Mouse (Mus musculus) kidney, embryonic 15.5 days (tissue): ENCODE measurements around the gene Fn1. TPM values are rescaled to one million over a fixed set of nuclear protein-coding genes. Genes with fewer than 3 reads are reported as not detected.
A peak's percentile ranks its signal among the peaks of the same experiment; 100 is the strongest.

Experiments used
- ATAC-seq: fragments of 200-750 bp; cut with Nextera tagmentation; replicated peaks from 2 replicates; pipeline ENCODE4 v1.8.0; 2017; ENCODE audit warnings: moderate TSS enrichment; ENCODE audit not compliant: low FRiP score
- H3K27ac ChIP-seq: fragments of 300-500 bp; sonication (generic); 2 replicates; pipeline ENCODE4 v1.5.1; 2015; ENCODE audit warnings: mild to moderate bottlenecking, inconsistent platforms
- H3K27me3 ChIP-seq: fragments of 300-500 bp; sonication (generic); 2 replicates; pipeline ENCODE4 v1.6.1; 2015; ENCODE audit warnings: inconsistent platforms
- H3K36me3 ChIP-seq: fragments of 300-500 bp; sonication (generic); 2 replicates; pipeline ENCODE4 v1.6.1; 2015; ENCODE audit warnings: inconsistent platforms
- H3K4me1 ChIP-seq: fragments of 300-500 bp; sonication (generic); 2 replicates; pipeline ENCODE4 v1.6.1; 2015; ENCODE audit warnings: inconsistent platforms
- H3K4me2 ChIP-seq: fragments of 300-500 bp; sonication (generic); 2 replicates; pipeline ENCODE4 v1.6.1; 2015; ENCODE audit warnings: moderate library complexity, mild to moderate bottlenecking, inconsistent platforms
- H3K4me3 ChIP-seq: fragments of 300-500 bp; sonication (generic); replicated peaks from 2 replicates; pipeline ENCODE4 v1.5.1; 2015; ENCODE audit warnings: mild to moderate bottlenecking, inconsistent platforms
- H3K9ac ChIP-seq: fragments of 300-500 bp; sonication (generic); 2 replicates; pipeline ENCODE4 v1.6.1; 2015; ENCODE audit warnings: mild to moderate bottlenecking, inconsistent platforms
- H3K9me3 ChIP-seq: fragments of 300-500 bp; sonication (generic); replicated peaks from 2 replicates; pipeline ENCODE4 v1.6.1; 2016; ENCODE audit warnings: inconsistent platforms
- WGBS: fragments of 180-500 bp; shearing (Covaris S2); methylation state at CpG from one replicate; pipeline ENCODE4 v1.1.7; 2015; ENCODE audit warnings: mixed read lengths; 5-methylcytosine and 5-hydroxymethylcytosine counted together
- polyA plus RNA-seq: library from polyadenylated mRNA; unstranded; fragments of >200 nt; fragmentation: Nextera tagmentation; extraction: Ambion mirVana; gene quantifications from 2 replicates; pipeline ENCODE4 v1.2.1, GENCODE M21; 2015

Fn1 gene
- polyA plus RNA-seq, 1 experiment from 2014 or later, result 164 TPM

DNA sequence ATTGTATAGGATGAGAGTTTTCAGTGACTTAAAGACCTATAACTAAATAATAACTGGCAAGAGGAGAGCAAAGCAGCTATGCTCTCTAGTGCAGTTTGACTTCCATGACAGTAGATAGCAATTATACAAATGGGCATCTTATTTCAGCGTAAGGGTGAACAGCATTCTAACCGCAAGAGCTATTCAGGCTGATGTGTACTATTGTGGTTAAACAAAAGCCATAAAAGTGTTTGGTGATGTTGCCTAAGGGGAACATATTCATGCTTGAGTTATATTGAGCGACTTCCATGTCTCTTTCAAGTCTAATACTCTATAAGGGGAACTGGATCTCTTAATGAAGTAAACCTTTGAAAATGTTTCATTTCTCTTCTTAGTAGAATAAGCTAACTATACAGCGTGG is 21.3 kb upstream of the Fn1 start:
- whole genome bisulfite sequencing, result 89% methylated on average over 4 of the region's 4 CpGs
- no peak for ATAC-seq
- Histone ChIP-seq H3K9ac (no peak overlapping the region), H3K4me2 (no peak overlapping the region), H3K9me3 (no peaks in the 10 kb centered on the region), H3K27me3 (no peaks in the 10 kb centered on the region), H3K36me3 (no peaks in the 10 kb centered on the region), H3K27ac (no peak overlapping the region), H3K4me3 (no peak overlapping the region), H3K4me1 (no peaks in the 10 kb centered on the region)

DNA sequence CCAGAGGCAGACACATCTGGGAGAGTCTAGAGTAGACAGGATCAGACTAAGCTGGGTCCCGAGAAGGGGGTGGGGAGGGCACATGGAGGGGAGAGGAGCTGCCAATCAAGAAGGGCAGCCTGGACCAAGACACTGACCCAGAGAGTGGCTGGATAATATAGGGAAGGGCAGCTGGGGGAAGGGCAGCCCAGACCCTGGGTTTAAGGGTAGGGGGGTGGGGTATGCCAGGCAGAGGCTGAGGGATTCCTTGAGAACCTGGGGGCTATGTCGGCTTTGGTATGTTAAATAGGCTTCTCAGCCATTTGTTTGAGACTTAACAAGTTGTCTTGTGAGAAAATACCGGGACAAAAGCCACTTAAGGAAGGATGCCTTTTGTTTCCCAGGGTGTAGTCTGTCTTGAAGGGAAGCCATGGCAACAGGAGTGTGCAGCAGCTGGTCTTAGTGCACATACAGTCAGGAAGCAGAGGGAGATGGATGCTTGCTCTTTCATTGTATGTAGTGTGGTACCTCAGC is 20.5 kb upstream of the Fn1 start:
- Histone ChIP-seq H3K9me3 (no peaks in the 10 kb centered on the region), H3K36me3 (no peaks in the 10 kb centered on the region), H3K4me2 (no peak overlapping the region), H3K9ac (no peak overlapping the region), H3K27me3 (no peaks in the 10 kb centered on the region), H3K4me3 (no peak overlapping the region), H3K4me1 (no peaks in the 10 kb centered on the region), H3K27ac (no peak overlapping the region)
- WGBS, result 8% methylated on average over 3 of the region's 3 CpGs
- no peak for ATAC-seq

DNA sequence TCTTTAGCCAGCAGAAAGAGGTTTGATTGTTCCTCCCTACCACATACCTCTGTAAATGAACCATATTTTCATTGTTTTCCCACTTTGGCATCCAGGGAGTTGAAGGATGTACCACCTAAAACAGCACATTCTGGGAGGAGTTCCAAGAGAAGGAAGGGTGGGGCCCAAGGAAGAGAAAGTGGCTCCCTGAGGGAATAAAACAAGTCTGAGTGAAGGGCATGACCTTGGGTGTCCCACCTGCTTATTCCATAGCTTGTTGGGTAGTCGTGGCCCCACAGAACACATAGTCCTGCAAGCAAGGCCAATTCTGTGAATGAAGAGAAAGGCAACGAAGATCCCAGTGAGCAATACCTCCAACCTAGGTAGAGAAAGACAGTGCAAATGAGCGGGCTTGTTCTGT is 19.3 kb upstream of the Fn1 start:
- H3K36me3 ChIP-seq, result no peaks in the 10 kb centered on the region
- no peak for ATAC-seq
- no peak overlapping the region for H3K4me2 ChIP-seq
- no peak overlapping the region for H3K4me3 ChIP-seq
- H3K27me3 ChIP-seq, result no peaks in the 10 kb centered on the region
- no peaks in the 10 kb centered on the region for H3K9me3 ChIP-seq
- 84% methylated on average over 3 of the region's 3 CpGs for WGBS
- H3K27ac ChIP-seq, result no peak overlapping the region
- no peaks in the 10 kb centered on the region for H3K4me1 ChIP-seq
- no peak overlapping the region for H3K9ac ChIP-seq

DNA sequence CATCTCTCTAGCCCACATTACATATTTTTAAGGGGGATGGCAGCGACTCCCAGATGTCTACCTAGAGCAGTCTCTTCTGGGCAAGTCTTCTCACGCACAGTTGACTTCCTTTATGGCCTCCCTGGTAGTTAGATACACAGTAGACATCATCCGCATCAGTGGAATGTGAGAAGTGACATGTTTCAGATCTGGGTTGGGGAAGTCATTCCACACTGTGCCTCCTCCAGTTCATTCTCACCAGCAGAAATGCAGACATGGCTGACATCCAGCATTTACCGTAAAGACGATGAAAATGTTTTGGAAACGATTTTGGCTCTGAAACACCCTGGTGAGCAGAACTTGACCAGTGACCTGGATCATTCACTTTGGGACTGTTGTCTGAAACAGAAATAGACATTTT is 10.2 kb upstream of the Fn1 start:
- no peak for ATAC-seq
- Histone ChIP-seq H3K4me3 (no peak overlapping the region), H3K27ac (no peak overlapping the region), H3K4me2 (no peak overlapping the region), H3K36me3 (no peaks in the 10 kb centered on the region), H3K9ac (no peak overlapping the region), H3K9me3 (0 out of 2 replicates have a peak, but pooled peaks cover 4% of the 10 kb centered on the region), H3K27me3 (no peaks in the 10 kb centered on the region), H3K4me1 (no peaks in the 10 kb centered on the region)
- WGBS, result 85% methylated on average over 6 of the region's 6 CpGs

DNA sequence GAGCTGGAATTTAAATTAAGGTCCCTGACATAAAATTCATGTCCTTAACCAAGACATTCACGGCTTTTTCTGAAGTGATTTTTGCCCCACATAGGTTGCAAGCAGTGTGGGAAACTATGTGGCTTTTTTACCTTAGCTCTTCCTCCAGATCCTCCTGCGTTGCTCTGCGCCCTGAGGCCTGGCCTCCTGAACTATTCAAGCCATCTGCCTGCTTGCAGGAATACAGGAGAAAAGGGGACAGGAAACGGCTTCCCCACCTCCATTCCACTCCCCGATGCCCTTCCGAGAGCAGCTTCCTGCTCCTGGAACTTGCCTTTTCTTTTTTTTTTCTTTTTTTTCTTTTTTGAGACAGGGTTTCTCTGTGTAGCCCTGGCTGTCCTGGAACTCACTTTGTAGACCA is 5.6 kb upstream of the Fn1 start:
- Histone ChIP-seq H3K9me3 (0 out of 2 replicates have a peak, but pooled peaks cover 4% of the 10 kb centered on the region), H3K27me3 (no peaks in the 10 kb centered on the region), H3K4me2 (no peak overlapping the region), H3K27ac (no peak overlapping the region), H3K36me3 (no peaks in the 10 kb centered on the region), H3K9ac (no peak overlapping the region), H3K4me3 (no peak overlapping the region), H3K4me1 (peaks cover 11% of the 10 kb centered on the region)
- ATAC-seq, result no peak
- WGBS, result 60% methylated on average over 6 of the region's 6 CpGs

DNA sequence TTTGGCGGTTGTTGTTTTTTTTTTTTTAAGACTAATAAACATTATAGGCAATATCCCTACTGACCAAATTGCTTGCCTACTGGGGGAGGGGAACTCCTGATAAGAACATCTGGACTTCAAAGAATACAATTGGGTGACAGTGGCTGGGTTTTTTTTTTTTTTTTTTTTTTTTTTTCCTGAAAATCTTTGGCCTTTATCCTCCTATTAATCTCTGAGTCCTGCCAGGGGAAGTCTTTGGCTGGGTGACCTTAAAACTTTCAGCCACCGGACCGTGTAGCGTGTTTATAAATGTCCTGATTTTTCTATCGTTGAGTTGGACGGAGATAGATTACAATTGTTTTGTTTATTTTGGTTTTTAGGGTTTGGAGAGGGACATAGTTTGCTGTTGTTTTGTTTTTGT is 3.3 kb upstream of the Fn1 start:
- Histone ChIP-seq H3K4me1 (peaks cover 14% of the 10 kb centered on the region), H3K9ac (no peak overlapping the region), H3K27me3 (no peaks in the 10 kb centered on the region), H3K27ac (0 out of 2 replicates have a peak overlapping the region, but pooled peaks have one; percentile 48), H3K36me3 (no peaks in the 10 kb centered on the region), H3K9me3 (no peaks in the 10 kb centered on the region), H3K4me3 (no peak overlapping the region), H3K4me2 (0 out of 2 replicates have a peak overlapping the region, but pooled peaks have one; percentile 9)
- no peak for ATAC-seq
- 17% methylated on average over 6 of the region's 6 CpGs for WGBS

DNA sequence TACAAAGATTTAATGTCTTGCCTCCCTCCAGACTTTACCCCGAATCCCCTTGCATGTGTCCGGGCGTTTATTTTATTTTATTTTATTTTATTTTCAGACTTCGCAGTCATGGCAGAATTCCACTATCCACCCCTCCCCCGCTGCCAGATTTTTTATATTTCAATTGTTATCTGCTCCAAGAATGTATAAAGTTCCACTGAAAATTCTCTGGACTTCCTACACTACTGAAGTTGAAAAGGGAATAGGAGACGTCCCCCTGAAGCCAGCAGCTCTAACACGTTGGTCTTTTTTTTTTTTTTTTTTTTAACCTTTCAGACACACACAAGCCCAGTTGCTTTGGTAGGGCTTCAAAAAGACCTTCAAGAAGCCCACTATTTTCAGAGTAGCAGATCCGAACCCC is 1.2 kb upstream of the Fn1 start:
- Histone ChIP-seq H3K4me1 (peaks cover 31% of the 10 kb centered on the region), H3K4me3 (peak overlapping the region; percentile 79), H3K27me3 (no peaks in the 10 kb centered on the region), H3K9me3 (no peaks in the 10 kb centered on the region), H3K36me3 (peaks cover 14% of the 10 kb centered on the region), H3K9ac (no peak overlapping the region; the same call in 1 of the 2 replicates), H3K27ac (peak overlapping the region; percentile 97; the same call in 1 of the 2 replicates), H3K4me2 (peak overlapping the region; percentile 86)
- 12% methylated on average over 8 of the region's 8 CpGs for WGBS
- no peak for ATAC-seq

DNA sequence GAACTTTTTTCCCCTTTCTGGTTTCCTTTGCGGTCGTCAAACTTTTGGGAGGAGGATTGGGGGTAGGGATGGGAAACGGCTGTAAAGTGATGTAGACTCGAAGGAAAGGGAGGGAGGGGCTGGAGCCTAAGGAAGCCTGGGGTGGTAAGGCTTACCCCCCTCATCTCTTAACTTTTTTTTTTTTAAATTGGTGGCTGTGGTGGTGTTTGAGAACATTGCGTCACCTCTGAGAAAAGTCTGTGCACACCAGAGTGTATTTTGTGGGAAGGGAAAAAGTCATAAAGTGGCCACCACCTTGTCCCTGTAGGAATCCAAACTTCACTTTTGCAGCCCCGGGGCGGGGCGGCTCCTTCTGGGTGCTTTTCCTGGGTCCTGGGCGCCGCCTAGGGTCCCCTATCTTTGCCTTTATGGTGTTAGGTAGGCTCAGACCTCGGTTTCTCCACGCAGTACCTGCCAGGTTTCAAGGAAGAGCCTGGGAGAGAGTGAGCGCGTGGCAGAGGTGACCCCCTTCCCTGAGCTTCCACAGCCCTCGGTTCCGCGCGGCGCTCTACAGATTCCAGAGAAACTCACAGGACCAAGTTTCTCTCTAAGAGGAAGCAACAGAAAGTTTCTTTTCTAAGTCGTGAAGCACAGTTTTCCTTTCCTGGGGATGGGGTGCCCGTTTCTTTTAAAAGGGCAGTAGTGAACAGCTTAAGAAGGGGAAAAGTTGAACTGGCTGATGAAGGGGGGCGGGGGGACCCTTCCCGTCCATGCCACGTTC is 580 bp upstream of the Fn1 start:
- no peaks in the 10 kb centered on the region for H3K27me3 ChIP-seq
- under 1% methylated on average over 24 of the region's 24 CpGs for WGBS

DNA sequence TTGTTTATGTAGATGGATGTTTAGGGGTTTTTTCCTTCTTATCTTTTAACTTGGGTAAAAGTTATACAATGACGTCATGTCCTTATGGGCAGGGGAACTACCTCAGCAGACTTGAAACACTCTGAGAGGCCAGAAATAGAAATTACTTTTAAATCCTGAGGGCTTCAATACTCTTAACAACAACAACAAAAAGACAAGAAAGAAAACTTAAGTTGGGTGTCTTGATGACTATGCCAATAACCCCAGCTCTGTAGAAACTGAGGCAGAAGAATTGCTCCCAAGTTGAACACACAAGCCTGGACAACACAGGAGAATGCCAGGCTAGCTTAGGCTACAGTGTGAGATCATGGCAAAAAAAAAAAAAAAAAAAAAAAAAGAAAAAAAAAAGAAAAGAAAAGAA is 1.2 kb downstream of the Fn1 start:
- Histone ChIP-seq H3K27me3 (no peaks in the 10 kb centered on the region), H3K36me3 (peaks cover 34% of the 10 kb centered on the region), H3K4me1 (peaks cover 31% of the 10 kb centered on the region), H3K27ac (peak overlapping the region; percentile 97; the same call in 1 of the 2 replicates), H3K9ac (no peak overlapping the region), H3K4me2 (peak overlapping the region; percentile 86), H3K9me3 (no peaks in the 10 kb centered on the region), H3K4me3 (peak overlapping the region; percentile 79)
- 20% methylated on average over 1 of the region's 1 CpGs for WGBS
- no peak for ATAC-seq

More for the DNA sequence above, 580 bp upstream of the Fn1 start:
- H3K9me3 ChIP-seq, result no peaks in the 10 kb centered on the region
- peak; percentile 35 for ATAC-seq
- peaks cover 31% of the 10 kb centered on the region for H3K4me1 ChIP-seq
- peak overlapping the region; percentile 79 for H3K4me3 ChIP-seq
- peaks cover 18% of the 10 kb centered on the region for H3K36me3 ChIP-seq
- peak overlapping the region; percentile 97 for H3K27ac ChIP-seq
- H3K9ac ChIP-seq, result peak overlapping the region; percentile 58
- peak overlapping the region; percentile 86 for H3K4me2 ChIP-seq

DNA sequence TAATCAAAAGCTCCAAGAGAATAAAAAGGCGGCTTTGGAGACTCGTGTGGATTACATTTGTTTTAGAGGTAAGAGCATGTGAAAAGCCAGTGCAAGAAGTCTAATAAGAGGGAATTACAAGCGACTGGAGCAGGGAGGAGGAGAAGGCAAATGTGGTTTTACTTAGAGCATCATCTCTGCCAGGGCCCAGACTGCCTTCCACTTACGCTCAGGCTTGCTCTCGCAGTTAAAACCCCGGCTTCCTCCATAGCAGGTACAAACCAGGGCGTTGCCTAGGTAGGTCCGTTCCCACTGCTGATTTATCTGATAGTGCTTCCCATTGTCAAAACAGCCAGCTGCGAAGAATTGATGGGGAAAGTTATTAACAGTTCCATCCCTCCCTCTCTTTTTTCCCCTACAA is 1.7 kb downstream of the Fn1 start:
- peaks cover 38% of the 10 kb centered on the region for H3K36me3 ChIP-seq
- no peaks in the 10 kb centered on the region for H3K27me3 ChIP-seq
- H3K4me3 ChIP-seq, result peak overlapping the region; percentile 79
- peaks cover 27% of the 10 kb centered on the region for H3K4me1 ChIP-seq
- H3K9ac ChIP-seq, result 0 out of 2 replicates have a peak overlapping the region, but pooled peaks have one; percentile 21
- 30% methylated on average over 9 of the region's 9 CpGs for WGBS
- peak overlapping the region; percentile 48; the same call in 1 of the 2 replicates for H3K27ac ChIP-seq
- no peak for ATAC-seq
- no peaks in the 10 kb centered on the region for H3K9me3 ChIP-seq
- peak overlapping the region; percentile 86 for H3K4me2 ChIP-seq

DNA sequence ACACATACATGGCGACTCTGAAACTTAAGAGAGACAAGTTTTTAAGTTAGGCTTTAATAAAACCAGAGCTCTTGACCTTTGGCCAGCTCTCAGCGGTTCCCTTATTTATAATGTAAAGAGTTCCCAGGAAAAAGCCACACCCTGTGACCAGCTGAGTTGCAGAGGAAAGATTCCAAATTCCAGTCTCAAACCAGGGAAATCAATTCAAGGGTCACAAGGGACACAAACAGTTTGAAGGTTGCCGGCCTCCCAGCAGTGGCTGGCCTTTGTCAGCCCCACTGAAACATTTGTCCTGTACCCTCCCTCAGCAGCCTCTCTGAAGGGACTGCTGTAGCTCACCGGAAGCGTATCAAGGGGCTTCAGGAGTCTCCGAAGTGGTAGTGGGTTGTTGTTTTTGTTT is 2.3 kb downstream of the Fn1 start:
- Histone ChIP-seq H3K27me3 (no peaks in the 10 kb centered on the region), H3K4me1 (peaks cover 25% of the 10 kb centered on the region), H3K4me3 (peak overlapping the region; percentile 79), H3K36me3 (peaks cover 43% of the 10 kb centered on the region), H3K9me3 (no peaks in the 10 kb centered on the region), H3K9ac (no peak overlapping the region), H3K4me2 (peak overlapping the region; percentile 86), H3K27ac (peak overlapping the region; percentile 41; the same call in 1 of the 2 replicates)
- WGBS, result 21% methylated on average over 6 of the region's 6 CpGs
- ATAC-seq, result no peak

DNA sequence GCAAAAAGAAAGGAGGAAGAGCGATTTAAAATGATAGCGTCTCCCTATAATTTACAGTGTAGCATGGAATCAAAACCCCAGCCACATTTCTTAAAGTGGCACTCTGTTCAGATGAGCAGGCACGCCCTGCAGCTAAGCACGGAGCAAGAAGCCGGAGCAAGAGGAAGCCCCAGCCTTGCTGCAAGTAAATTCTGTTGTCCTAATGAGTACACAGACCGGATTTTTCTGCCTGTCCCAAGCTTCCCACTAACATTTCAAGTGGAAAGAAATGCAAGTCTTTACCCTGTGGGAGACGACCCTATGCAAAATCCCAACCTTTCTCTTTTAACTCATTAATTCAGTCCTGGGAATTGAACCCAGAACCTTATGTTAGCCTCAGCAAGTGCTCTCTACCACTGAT is 4.8 kb downstream of the Fn1 start:
- no peak overlapping the region for H3K4me2 ChIP-seq
- WGBS, result 85% methylated on average over 7 of the region's 7 CpGs
- ATAC-seq, result no peak
- H3K36me3 ChIP-seq, result peaks cover 69% of the 10 kb centered on the region
- no peaks in the 10 kb centered on the region for H3K27me3 ChIP-seq
- H3K9me3 ChIP-seq, result no peaks in the 10 kb centered on the region
- peaks cover 20% of the 10 kb centered on the region for H3K4me1 ChIP-seq
- no peak overlapping the region for H3K9ac ChIP-seq
- H3K4me3 ChIP-seq, result no peak overlapping the region
- no peak overlapping the region for H3K27ac ChIP-seq
